Mouse (Mus musculus): ENCODE measurements around the gene Gpr89. TPM values are rescaled to one million over a fixed set of nuclear protein-coding genes. Genes with fewer than 3 reads are reported as not detected.

Gene Gpr89
- total RNA-seq, 2 experiments from 2014 or later = 17.8 to 22.7 TPM

DNA sequence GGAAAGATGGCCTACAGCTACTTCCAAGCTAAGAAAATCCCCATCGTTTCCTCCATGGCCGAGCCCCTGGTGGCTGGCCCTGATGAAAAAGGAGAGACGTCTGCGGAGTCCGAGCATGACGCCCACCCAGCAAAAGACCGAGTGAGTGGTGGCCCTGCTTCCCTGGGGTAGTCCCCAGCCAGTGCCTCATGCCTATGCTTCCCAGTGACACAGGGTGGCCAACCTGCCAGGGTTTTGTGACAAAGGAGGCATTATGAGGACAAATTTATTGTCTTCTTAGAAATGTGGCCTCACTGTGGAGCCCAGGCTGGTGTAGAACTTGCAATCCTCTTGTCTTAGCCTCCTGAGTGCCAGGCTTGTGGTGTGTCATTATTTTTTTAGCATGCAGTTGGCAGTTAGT lies 36.1 kb downstream of the Gpr89 start:
- DNase-seq = no peak

DNA sequence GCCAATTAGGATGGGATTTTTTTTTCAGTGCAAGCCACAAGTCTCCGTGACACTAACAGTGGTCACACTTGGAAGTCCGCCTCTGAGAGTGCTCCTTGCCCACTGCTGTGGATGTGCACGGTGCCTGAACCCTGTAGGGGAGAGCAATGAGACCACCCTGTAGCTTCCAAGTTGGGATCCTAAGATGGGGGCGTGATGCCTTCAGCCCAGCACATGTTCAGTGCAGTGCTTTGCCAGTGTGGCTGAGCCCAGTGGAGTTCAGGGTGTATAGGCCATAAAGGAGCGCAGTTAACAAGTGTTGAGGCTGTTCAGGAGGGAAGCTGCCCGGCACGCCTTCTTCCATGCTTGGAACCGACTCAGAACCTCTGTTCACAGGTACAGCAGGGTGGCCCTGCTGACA lies 36.6 kb downstream of the Gpr89 start:
- DNase-seq = no peak

DNA sequence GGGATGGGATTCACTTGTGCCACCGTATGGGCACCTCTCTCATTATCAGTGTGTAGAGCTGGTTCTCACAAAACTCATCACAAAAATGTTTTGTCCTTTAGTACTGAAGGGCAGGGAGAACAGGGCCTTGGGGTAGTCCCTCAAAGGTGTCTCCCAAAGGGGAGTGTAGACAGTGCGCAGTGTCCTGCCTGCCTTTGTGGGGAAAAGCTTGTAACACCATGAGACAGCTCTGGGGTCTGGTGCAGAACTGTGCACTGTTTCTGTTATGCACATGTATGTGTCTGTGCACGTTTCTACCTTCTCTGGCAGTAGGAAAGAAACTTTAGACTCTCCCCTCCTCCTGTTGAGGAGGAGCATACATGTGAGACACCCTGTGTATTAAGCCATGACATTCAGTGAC lies 37.3 kb downstream of the Gpr89 start:
- no peak for DNase-seq

DNA sequence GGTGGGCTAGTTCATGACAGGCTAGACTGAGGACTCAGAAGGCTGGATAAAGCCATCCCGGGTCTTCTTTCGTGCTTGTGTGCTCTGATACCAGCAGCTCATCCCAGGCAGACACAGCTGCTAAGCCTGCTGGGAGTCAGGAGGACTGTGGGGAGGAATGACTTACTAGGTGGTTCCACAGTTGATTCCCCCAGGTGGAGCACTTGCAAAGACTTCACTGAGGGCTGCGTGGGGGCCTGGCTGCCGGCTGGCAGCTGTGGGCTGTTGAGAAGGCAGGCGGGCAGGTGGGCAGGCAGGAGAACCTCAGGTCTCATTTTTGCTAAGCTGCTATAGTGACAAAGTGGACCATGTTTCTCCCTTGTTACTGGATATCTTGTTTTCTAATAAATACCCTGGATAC lies 44.6 kb downstream of the Gpr89 start:
- no peak for DNase-seq

DNA sequence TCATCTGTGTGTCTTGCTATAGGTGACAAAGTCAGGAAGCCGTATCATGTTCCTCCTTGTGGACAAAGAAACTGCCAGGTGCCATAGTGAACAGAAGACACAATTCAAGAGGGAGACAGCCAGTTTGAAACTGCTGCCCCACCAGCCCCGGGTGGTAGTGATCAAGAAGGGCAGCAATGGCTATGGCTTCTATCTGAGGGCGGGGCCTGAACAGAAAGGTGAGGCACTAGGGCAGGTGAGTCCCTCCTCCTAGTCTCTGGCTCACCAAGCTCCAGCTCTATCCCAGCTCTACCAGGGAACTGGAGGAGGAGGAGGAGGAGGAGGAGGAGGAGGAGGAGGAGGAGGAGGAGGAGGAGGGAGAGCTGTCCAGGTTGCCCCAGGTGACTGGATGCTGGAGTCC lies 49.3 kb downstream of the Gpr89 start:
- DNase-seq = no peak

DNA sequence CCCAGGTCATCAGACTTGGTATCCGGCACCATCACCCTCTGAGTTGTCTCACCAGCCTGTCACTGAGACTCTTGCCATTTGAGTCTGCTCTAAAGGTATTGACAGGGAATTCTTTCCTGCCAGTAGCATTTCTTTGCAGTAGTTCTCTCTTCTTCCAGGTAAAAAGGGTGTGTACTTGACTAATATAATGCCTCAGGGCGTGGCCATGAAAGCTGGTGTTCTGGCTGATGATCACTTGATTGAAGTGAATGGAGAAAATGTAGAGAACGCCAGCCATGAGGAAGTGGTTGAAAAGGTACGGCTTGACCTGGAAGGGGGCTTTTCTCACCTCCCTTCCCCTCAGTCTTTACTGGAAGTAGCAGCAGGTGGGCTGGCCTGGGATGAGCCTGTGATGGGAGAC lies 50.8 kb downstream of the Gpr89 start:
- no peak for DNase-seq

DNA sequence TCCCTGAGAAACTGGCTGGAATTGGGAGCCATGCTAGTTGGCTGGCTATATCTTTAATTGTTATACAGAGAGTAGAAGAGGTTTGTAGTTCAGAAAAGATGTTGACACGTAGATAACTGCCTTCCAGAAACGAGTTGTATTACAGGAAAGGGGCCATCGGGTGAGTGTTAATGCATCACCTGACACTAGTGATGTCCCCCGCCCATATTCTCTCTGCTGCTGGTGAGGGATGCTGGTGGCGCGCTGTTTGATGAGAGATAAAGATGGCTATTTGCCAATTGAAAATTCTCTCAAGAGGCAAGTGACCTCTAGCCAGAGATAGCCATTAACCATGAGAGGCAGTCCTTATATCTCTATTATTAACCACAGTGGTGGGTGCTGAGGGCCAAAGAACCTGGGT lies 52.6 kb downstream of the Gpr89 start:
- no peak for DNase-seq

DNA sequence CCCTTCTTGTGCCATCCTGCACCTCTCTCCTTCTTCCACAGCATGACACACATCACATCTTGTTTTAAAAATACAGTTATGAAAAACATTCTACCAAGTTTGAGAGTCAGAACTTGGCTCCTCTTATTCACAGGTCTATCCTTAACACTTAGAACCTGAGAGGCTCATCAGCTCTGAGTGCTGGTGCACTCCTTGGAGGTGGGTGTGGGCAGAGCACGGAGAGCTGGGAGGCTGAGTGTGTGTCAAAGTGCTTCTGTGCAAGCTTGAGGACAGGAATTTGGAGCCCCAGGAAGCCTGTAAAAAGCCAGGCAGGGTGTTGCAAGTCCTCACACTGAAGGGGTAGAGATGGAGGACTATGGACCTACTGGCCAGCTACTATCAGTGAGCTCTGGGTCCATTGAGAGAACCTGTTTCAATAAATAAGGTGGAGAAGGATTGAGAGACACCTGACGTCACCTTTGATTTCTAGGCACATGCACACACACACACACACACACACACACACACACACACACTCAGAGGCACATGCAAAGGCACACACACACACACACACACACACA lies 55.9 kb downstream of the Gpr89 start:
- DNase-seq = no peak

DNA sequence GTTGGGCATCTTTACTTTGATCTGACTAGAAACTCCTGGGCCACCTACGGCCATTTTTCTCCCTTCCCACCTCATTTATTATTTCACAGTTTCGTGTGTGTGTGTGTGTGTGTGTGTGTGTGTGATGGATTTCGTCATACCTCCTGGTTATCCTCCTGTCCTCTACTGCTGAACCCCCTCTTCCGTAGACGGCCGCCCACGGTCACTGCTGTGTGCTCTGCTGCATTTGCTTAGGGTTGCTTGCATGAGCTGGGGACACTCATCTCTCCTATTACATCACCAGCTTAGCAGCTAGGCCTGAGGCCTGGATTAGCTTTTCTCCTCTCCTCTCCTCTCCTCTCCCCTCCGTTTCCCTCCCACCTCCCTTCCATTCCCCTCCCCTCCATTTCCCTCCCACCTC lies 56.7 kb downstream of the Gpr89 start:
- DNase-seq = no peak

DNA sequence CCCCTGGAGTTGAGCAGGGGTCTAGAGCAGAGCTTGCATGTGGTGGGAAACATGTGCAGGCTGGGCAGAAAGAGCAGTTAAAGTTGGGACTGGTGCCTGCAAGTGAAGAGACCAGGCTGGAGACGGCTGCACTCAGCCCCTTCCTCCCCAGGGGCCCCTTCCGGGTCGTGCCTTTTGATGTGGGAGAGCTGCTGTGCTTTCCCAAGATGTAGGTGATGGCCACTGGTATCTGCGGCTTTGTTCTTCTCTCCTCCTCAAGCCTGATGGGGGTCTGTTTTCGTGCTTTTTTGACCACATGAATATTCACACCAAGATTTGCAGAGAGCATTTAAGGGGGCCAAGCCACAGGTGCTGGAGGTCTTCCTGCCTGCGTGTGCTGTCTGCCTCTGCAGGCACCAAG lies 57.5 kb downstream of the Gpr89 start:
- DNase-seq = no peak

DNA sequence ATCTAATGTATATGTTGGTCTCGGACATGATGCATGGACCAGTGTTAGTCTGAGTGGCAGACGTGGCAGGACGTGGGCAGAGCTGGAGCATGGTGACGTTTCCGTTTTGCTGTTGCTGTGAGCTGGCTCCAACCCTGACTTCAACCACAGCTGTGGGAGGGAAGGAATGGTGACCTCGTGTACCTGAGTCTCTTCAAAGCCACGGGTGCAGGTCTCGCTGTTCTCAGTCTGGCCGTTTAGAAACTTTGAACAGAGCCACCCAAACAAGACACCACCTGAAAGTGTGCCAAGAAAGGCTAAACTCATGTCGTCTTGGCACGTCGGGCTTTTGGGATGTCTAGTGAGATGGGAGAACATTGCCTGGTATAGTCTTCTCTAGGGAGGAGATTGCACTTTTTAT lies 58.2 kb downstream of the Gpr89 start:
- DNase-seq = no peak

DNA sequence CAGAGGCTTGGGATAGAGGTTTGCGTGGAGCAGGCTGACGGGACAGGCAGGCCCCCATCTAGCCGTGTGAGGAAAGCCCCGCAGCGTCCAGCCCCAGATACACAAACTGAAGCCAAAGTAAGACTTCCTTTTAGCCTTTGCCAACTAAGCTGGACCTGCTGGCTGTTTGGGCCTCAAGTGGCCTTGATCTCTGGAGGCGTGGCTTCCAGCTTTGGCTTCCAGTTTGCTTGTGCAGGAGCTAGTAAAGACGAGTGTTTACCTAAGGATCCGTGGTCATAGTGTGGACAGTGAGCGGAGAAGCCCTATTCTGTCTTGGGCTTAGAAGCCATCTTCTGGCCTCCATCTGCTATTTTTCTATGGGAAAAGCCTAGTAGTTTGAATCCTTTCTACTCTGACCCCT lies 59.3 kb downstream of the Gpr89 start:
- no peak for DNase-seq

DNA sequence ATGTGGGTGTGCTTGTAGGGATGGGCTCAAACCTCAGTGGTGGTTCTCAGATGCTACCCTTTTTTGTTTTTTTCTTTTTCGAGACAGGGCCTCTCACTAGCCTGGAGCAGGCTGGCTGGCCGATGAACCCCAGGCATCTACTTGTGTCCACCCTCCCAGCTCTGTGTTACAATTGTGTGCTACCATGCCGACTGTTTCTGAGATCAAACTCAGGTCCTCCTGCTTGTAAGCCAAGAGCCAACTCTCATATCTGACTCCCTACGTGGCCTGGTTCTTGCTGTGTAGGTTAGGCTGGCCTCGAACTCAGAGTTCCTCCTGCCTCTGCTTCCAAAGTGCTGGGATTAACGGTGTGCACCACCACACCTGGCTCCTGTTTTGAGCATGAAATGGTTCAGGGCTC lies 60.0 kb downstream of the Gpr89 start:
- DNase-seq = no peak

DNA sequence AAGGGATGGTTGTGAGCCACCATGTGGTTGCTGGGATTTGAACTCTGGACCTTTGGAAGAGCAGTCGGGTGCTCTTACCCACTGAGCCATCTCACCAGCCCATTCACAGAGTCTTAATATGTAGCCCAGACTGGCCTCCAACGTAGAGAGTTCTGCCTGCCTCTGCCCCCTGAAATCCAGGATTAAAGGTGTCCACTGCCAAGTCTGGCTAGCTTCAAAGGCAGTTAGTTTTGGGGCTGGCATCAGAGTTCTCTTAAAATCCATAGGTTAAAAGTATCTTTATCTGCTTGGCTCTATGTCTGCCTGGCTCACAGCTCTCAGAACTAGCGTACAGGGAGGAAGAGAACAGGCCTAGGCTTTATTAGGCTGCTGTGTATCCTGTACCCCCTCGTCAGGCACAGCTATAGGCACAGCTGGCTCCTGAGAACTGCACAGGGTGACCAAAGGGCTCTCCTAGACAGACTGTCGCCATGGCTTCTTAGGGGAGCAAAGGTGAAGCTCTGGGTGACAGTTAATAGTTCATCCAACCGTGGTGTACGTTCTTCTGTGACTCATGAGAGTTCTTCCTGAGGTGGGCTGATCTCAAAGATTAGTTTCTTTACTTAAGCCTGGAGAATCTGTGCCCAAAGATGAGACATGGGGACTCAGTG lies 66.0 kb downstream of the Gpr89 start:
- no peak for DNase-seq

DNA sequence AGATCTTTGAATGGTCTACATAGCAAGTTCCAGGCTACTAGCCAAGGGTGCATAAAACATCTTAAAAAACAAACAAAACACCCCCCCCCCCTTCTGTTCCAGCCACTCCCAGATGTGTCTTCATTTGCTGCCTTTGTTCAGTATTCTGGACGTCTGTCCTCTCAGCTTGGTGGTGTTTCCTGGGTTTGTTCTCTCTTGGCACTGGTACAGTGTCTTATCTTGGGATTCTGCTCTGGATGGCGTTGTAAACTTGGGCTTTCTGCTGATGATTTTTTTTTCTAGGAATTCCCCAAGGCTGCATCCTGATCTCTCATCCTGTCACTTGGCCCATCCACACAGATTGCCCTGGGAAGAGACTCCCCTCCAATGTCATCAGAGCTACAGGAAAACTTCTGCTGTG lies 68.7 kb downstream of the Gpr89 start:
- no peak for DNase-seq

DNA sequence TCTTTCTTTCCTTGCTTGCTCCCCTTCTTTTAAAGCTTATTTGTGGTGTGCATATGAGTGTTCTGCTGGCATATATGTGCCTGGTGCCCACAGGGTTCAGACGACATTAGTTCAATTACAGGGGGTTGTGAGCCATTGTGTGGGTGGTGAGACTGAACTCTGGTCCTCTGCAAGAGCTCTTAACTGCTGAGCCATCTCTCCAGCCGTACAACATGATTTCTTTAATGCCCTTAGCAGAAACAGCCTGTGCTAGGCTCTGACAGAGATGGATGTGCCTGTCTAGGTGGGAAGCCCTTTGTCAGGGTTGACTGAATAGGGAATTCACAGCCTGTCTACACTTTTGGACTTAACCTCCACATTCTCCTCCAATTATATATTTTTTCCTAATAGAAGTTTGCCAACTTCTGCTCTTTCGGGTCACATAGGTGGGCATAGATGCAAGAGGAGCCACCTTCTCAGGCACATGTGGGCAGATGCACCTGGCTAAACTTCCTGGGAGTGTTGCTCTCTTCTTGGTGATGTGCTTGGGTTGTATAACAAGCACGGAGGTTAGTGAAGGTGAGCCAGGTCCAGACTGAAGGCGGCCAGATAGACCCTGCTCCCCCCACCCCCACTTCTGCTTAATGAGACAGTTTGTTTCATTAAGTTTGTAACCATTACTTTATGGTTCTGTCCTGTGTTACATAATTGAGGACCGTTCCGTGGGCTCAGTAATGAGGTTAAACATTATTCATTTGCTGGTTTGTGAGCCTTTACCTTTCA lies 70.4 kb downstream of the Gpr89 start:
- DNase-seq = no peak

DNA sequence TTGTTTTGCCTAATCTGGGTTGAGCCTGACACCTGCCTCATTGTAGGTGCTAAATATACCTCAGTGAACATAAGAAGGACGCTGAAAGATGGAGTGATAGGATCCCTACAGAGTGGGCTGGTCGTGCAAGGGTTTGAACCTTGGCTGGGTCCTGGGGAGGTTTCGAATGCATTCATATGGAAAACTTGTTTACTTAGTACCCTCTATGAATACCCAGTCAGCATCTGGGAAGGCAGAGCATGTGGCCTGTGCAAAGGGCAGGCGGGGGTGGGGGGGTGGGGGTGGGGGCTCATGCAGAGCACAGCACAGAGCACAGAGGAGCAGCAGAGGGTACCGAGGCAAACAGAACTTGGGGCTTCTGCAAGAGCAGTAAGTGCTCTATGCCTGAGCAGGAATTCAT lies 72.2 kb downstream of the Gpr89 start:
- no peak for DNase-seq

DNA sequence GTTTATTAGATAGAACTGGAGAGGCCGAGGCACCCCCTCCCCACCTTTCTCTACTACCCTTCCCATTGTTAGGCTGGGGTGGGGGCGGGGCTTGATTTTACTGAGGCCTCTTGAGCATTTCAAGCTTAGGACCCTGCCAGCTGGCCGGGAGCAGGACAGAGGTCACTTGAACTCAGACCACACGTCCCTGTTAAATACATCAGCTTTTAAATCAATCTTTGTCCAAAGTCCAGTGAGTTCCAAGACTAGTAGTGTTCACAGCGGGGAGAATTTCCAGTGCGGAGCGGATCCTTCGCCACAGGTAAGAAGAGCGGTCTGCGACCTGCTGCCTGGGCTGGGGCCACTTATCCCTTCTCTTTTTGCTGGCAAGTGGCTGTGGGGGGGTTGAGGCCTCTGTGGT lies 75.3 kb downstream of the Gpr89 start:
- no peak for DNase-seq

DNA sequence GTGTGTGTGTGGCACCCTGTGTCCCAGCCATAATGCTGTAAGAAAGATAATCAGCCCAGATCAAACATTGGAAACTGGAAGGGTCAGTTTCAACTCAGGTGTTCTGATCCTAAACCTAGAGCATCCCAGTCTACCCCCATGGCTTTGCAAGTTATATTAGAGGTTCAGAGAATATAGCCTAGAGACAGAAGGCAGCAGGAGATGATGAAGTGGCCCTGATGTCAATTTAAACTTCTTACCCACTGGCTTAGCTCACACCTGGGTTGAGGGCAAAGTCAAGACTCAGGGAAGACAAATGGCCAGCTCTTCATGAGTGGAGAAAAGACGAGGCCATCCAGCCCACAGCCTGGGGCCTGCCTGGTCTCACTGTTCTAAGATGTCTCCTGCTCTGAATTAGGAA lies 76.2 kb downstream of the Gpr89 start, which contains the start of the genes Pdzk1 and Cd160:
Pdzk1 (plus strand) TSS at position 301 of the 400 bp plus-strand sequence.
Cd160 (minus strand) TSS at position 368 of the 400 bp plus-strand sequence.
- DNase-seq = no peak

DNA sequence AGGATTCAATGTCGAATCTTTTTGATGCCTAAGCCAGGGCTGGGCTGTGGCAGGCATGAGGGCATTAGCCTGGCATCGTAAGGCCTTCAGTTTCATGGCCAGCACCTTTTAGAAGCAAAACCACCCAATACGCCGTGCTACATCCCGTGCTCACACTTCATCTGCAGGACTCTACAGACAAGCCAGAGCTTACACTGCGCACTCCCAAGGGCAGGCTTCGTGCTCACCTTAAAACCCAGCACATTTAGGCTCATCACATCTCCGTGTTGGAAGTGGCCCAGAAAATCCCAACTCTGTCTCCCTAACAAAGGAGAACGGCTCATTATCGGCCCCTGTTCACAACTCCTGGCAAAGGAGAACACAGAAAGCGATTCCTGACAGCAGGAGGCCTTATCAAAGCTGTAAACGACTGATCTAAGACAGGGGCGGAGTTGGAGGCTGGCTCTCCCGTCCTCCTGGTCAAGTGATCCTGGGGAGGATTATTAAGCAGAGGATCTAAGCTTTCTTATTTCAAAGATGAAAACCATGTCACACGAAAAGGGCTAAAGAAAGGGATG lies 76.8 kb downstream of the Gpr89 start:
- no peak for DNase-seq

DNA sequence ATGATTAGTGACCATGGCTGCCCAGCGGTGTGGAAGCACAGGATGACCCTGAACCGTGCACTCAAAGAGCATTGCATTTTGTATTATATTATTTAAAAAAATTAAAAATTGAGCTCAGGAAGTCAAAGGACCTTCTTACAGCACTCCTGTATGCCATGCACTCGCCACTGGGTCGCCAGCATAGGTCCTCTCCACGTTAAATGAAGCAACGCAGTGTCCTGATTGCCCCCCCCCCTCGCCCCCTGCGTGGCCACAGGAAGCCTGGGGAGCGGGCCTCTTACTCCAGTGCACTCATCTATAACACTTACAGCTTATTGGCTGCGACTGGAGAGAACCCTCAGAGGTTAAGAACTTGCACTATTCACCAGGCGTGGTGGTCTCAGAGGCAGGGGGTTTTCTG lies 79.9 kb downstream of the Gpr89 start:
- no peak for DNase-seq

DNA sequence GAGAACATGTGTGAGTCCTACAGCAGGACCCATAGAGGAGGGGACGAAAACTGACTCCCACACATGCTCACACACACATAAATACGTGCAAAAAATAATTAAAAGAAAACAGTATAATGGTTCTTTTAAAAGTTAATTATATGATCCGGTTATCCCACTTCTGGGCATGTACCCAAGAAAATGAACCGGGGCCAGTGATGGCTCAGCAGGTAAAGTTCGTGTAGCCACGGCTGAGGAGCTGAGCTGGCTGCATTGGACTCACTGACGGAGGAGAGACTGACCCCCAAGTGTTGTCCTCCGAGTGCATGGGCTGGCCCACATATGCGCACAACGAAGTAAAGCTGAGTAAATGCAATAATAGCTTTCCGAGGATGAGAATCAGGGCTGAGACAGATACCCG lies 80.5 kb downstream of the Gpr89 start:
- no peak for DNase-seq

DNA sequence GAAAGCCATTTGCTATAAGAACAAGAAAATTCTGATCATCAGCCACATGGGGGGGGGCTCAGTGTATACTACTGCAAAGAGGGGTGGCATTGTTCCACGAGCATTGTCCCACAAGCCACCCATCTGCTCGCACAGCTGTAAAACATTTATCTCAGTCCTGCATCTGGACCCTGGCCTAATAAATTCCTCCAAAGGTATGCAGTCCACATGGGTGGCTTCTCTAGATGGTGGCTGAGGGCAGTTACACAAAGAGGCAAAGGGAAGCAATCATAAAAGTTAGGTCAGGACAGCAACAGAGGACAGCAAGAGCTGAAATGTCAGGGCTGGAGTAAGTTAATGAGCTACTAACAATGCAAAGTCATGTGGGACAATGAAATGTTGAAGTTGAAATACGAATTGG lies 81.4 kb downstream of the Gpr89 start:
- DNase-seq = no peak

DNA sequence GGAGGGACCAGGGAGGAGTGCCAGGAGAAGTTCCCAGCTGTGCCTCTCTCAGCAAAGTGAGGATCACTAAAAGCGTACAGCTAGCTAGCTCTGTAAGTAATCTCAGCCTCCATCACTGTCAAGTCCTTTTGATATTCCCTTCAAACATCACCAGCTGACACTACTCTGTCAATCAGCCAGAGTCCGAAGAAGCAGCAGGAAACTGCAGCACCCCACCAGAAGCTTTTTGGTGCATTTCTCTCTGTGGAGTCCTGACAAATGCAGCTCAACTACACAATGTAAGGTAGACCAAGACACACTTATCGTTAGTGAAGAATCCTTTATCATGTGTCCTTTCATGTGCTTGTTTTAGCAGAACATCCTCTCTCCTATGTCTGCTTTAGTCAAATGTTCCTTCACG lies 83.6 kb downstream of the Gpr89 start:
- no peak for DNase-seq

Measured in heart, postnatal 4 days (tissue).